Mouse (Mus musculus) forebrain, embryonic 11.5 days (tissue): ENCODE data around the gene Flt3l. TPM values are rescaled to one million over a fixed set of nuclear protein-coding genes. Genes with fewer than 3 reads are reported as not detected.

Experiments used
- ATAC-seq: fragments of 200-750 bp; cut with Nextera tagmentation; replicated peaks from 2 replicates; pipeline ENCODE4 v1.8.0; 2017; ENCODE audit warnings: moderate TSS enrichment; ENCODE audit not compliant: low FRiP score
- DNase-seq: peaks from one replicate; pipeline ENCODE4 v3.0.0-alpha.2; 2017; ENCODE audit warnings: low spot score
- H3K27ac ChIP-seq: fragments of 300-500 bp; sonication (generic); 2 replicates; pipeline ENCODE4 v1.5.1; 2014; ENCODE audit warnings: low read depth, low read length
- H3K27me3 ChIP-seq: fragments of 300-500 bp; sonication (generic); 2 replicates; pipeline ENCODE4 v1.6.1; 2014; ENCODE audit warnings: mild to moderate bottlenecking, low read length, mixed read lengths; ENCODE audit not compliant: control insufficient read depth, insufficient read depth
- H3K36me3 ChIP-seq: fragments of 300-500 bp; sonication (generic); 2 replicates; pipeline ENCODE4 v1.6.1; 2014; ENCODE audit warnings: mild to moderate bottlenecking, low read length, moderate library complexity, mixed read lengths; ENCODE audit not compliant: control insufficient read depth, insufficient read depth
- H3K4me1 ChIP-seq: fragments of 300-500 bp; sonication (generic); replicated peaks from 2 replicates; pipeline ENCODE4 v1.6.1; 2014; ENCODE audit warnings: low read length, mixed read lengths; ENCODE audit not compliant: control insufficient read depth, insufficient read depth
- H3K4me2 ChIP-seq: fragments of 300-500 bp; sonication (generic); 2 replicates; pipeline ENCODE4 v1.6.1; 2014; ENCODE audit warnings: low read depth, mild to moderate bottlenecking, low read length, moderate library complexity, mixed read lengths; ENCODE audit not compliant: severe bottlenecking
- H3K4me3 ChIP-seq: fragments of 300-500 bp; sonication (generic); 2 replicates; pipeline ENCODE4 v1.5.1; 2014; ENCODE audit warnings: low read depth, low read length
- H3K9ac ChIP-seq: fragments of 300-500 bp; sonication (generic); 2 replicates; pipeline ENCODE4 v1.6.1; 2014; ENCODE audit warnings: low read length
- H3K9me3 ChIP-seq: fragments of 300-500 bp; sonication (generic); 2 replicates; pipeline ENCODE4 v1.6.1; 2016; ENCODE audit warnings: low read length, mixed read lengths; ENCODE audit not compliant: control insufficient read depth
- WGBS: fragments of 180-500 bp; shearing (Covaris S2); extraction: QIAGEN DNeasy Blood & Tissue Kit; methylation state at CpG from one replicate; pipeline ENCODE4 v1.1.7; 2014; 5-methylcytosine and 5-hydroxymethylcytosine counted together
- polyA plus RNA-seq: library from polyadenylated mRNA; unstranded; fragments of >200 nt; fragmentation: Nextera tagmentation; extraction: Ambion mirVana; gene quantifications from 2 replicates; pipeline ENCODE4 v1.2.1, GENCODE M21; 2014

Flt3l gene
- polyA plus RNA-seq, 1 experiment from 2014 or later = 1.8 TPM

DNA sequence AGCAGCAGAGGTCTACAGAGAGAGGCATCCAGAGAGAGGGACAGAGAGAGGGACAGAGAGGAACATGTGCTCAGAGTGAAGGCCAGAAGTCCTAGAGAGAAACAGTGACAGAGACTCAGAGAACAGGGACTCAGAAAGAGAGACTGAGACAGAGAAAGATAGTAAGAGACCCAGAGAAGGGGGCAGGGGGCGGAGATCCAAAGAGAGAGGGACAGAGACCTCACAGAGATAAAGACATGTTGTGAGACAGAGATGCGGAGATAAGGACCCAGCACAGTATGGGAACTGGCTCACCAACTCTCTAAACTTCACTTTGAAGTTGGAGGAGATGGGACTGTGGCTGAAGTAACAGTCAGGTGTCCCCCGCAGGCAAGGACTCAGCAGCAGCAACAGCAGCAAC is 862 bp downstream of the Flt3l start:
- DNase-seq = no peak
- Histone ChIP-seq H3K4me2 (no peak overlapping the region; the same call in 1 of the 2 replicates), H3K36me3 (no peaks in the 10 kb centered on the region), H3K27ac (no peak overlapping the region), H3K4me1 (peaks cover 4% of the 10 kb centered on the region; the same call in 1 of the 2 replicates), H3K9ac (no peak overlapping the region), H3K27me3 (peaks cover 2% of the 10 kb centered on the region; the same call in 1 of the 2 replicates), H3K4me3 (no peak overlapping the region), H3K9me3 (no peaks in the 10 kb centered on the region)
- 87% methylated on average over 3 of the region's 3 CpGs for WGBS
- ATAC-seq = no peak

DNA sequence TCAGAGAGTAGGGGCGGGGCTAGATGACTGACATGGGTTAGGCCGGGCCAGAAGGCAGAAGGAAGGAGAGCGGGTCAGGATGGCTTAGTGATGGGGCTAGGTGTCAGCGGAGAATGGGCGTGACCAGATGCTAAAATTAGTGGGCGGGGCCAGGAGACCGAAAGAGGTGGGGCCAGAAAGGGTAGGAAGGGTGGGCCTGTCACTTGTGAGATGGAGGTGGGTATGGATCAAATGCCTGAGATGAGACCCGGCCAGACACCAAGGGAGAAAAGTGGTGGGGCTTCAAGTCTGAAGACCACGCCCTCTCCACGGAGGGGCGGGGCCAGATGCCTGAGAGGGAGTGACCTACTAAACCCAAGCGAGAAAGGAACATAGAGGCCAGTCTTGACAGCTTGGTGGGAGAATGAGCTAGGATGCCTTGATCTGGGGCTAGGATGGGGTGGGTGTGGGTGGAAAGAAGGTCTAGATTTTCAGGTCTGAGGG is 1.6 kb downstream of the Flt3l start:
- no peak overlapping the region for H3K27ac ChIP-seq
- peaks cover 7% of the 10 kb centered on the region; the same call in 1 of the 2 replicates for H3K4me1 ChIP-seq
- DNase-seq = no peak
- H3K4me2 ChIP-seq = no peak overlapping the region
- H3K4me3 ChIP-seq = no peak overlapping the region
- H3K27me3 ChIP-seq = peaks cover 2% of the 10 kb centered on the region; the same call in 1 of the 2 replicates
- WGBS = 7% methylated on average over 12 of the region's 12 CpGs
- H3K9me3 ChIP-seq = no peaks in the 10 kb centered on the region
- no peak for ATAC-seq
- H3K9ac ChIP-seq = no peak overlapping the region
- H3K36me3 ChIP-seq = no peaks in the 10 kb centered on the region

DNA sequence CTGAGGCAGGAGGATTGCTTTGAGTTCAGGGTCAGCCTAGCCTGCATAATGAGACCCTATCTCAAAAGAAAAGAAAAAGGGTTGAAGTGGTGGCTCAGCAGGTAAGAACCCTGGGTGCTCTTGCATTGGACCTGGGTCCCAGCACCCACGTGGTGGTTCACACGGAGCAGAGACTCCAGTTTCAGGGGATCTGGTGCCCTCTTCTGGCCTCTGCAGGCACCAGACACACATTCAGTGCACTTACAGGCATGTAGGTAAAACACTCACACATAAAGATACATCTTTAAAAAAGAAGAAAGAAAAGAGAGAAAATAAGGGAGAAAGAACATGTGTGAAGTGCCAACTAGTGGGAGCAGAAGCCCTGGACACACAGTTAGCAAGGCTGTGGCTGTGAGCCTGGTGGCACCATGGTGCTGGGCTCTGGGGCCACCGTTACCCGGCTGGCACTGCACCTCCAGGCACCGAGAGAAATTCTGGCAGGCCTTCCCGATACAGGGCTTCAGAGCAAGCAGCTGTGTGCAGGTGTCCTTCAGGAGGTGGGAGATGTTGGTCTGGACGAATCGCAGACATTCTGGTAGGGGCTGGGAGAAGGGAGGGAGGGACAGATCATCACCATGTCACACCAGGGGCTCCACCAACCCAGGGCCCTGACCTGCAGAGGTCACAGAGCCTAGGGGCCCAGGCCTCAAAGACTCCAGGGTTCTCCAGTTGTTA is 2.6 kb downstream of the Flt3l start:
- Histone ChIP-seq H3K36me3 (no peaks in the 10 kb centered on the region), H3K4me2 (no peak overlapping the region), H3K27me3 (peaks cover 2% of the 10 kb centered on the region; the same call in 1 of the 2 replicates), H3K4me3 (no peak overlapping the region), H3K4me1 (peaks cover 8% of the 10 kb centered on the region; the same call in 1 of the 2 replicates), H3K27ac (no peak overlapping the region), H3K9me3 (no peaks in the 10 kb centered on the region), H3K9ac (no peak overlapping the region)
- WGBS = 78% methylated on average over 8 of the region's 8 CpGs
- no peak for DNase-seq
- no peak for ATAC-seq

DNA sequence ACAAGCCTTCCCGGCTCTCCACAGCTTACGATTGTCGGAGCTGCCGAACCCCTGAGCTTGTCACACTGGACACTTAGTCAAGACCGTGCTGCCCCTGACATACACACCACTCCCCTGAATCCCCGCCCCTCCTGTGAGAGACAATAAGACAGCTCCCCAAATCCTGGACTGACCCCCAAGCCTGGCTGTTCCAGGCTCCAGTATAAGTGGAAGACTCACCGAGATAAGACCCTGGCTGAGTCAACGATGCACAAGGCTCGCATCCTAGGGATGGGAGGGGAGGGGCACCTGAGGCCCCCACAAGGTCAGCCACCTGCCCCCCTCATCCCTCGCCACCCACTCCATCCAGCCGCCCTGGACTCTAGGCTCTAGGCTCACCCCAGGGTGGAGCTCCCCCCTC is 4.4 kb downstream of the Flt3l start:
- H3K4me1 ChIP-seq = peaks cover 14% of the 10 kb centered on the region
- H3K27me3 ChIP-seq = no peaks in the 10 kb centered on the region; the same call in 1 of the 2 replicates
- H3K9ac ChIP-seq = no peak overlapping the region
- H3K4me2 ChIP-seq = no peak overlapping the region
- ATAC-seq (no peak), DNase-seq (no peak)
- H3K4me3 ChIP-seq = no peak overlapping the region
- H3K36me3 ChIP-seq = peaks cover under 1% of the 10 kb centered on the region; the same call in 1 of the 2 replicates
- WGBS = 80% methylated on average over 11 of the region's 11 CpGs
- H3K9me3 ChIP-seq = no peaks in the 10 kb centered on the region
- H3K27ac ChIP-seq = no peak overlapping the region

GRCm38 (mm10) chr7:45129776-45130512 is 6.3 kb downstream of the Flt3l start:
- Histone ChIP-seq H3K27me3 (no peaks in the 10 kb centered on the region), H3K27ac (peak overlapping the region; percentile 90; the same call in 1 of the 2 replicates), H3K36me3 (peaks cover 9% of the 10 kb centered on the region), H3K4me3 (peak overlapping the region; percentile 97), H3K4me2 (peak overlapping the region; percentile 68), H3K9ac (peak overlapping the region; percentile 81), H3K4me1 (peaks cover 18% of the 10 kb centered on the region), H3K9me3 (no peaks in the 10 kb centered on the region)
- 60% methylated on average over 15 of the region's 15 CpGs for WGBS
- DNase-seq (no peak), ATAC-seq (no peak)

- no peaks in the 10 kb centered on the region for H3K9me3 ChIP-seq
- H3K4me3 ChIP-seq = peak overlapping the region; percentile 97
- DNase-seq (no peak), ATAC-seq (no peak; the same call in 1 of the 2 replicates)
- H3K27me3 ChIP-seq = no peaks in the 10 kb centered on the region
- H3K9ac ChIP-seq = peak overlapping the region; percentile 81
- H3K4me1 ChIP-seq = peaks cover 22% of the 10 kb centered on the region
- H3K4me2 ChIP-seq = peak overlapping the region; percentile 68
- H3K27ac ChIP-seq = peak overlapping the region; percentile 90
- H3K36me3 ChIP-seq = peaks cover 9% of the 10 kb centered on the region
- WGBS = 1% methylated on average over 17 of the region's 17 CpGs
Measured at GRCm38 (mm10) chr7:45129318-45129717, 6.9 kb downstream of the Flt3l start.

GRCm38 (mm10) chr7:45128624-45129246 is 7.5 kb downstream of the Flt3l start, which contains the start of gene Rpl13a:
TSS of gene Rpl13a (minus strand) at chr7:45128761.
- Histone ChIP-seq H3K27ac (peak within 1 kb of the TSS; percentile 90), H3K27me3 (no peaks in the 10 kb centered on the region), H3K9ac (peak within 1 kb of the TSS; percentile 100), H3K36me3 (peaks cover 9% of the 10 kb centered on the region), H3K4me3 (peak within 1 kb of the TSS; percentile 97), H3K4me1 (peaks cover 22% of the 10 kb centered on the region), H3K9me3 (no peaks in the 10 kb centered on the region), H3K4me2 (peak within 1 kb of the TSS; percentile 97)
- WGBS = 0% methylated on average over 48 of the region's 48 CpGs
- peak; percentile 93 for ATAC-seq
- peak; percentile 99 for DNase-seq

- Histone ChIP-seq H3K27me3 (no peaks in the 10 kb centered on the region), H3K36me3 (peaks cover 13% of the 10 kb centered on the region), H3K9ac (peak overlapping the region; percentile 100), H3K4me2 (peak overlapping the region; percentile 97), H3K4me1 (peaks cover 28% of the 10 kb centered on the region), H3K27ac (peak overlapping the region; percentile 88), H3K9me3 (no peaks in the 10 kb centered on the region), H3K4me3 (peak overlapping the region; percentile 97)
- under 1% methylated on average over 6 of the region's 6 CpGs for WGBS
- no peak for DNase-seq
- no peak for ATAC-seq
Measured at GRCm38 (mm10) chr7:45127700-45128224, 8.5 kb downstream of the Flt3l start.
